Mouse (Mus musculus) lung, embryonic 15.5 days (tissue): Measurements from ENCODE around the gene Rsrc1. TPM values are rescaled to one million over a fixed set of nuclear protein-coding genes. Genes with fewer than 3 reads are reported as not detected.

ENCODE experiments used
- ATAC-seq: fragments of 200-750 bp; cut with Nextera tagmentation; 2 replicates; pipeline ENCODE4 v1.8.0; 2017; ENCODE audit warnings: moderate number of reproducible peaks, borderline replicate concordance; ENCODE audit not compliant: low FRiP score, low TSS enrichment; ENCODE audit errors: extremely low read depth
- H3K27ac ChIP-seq: fragments of 300-500 bp; sonication (generic); 2 replicates; pipeline ENCODE4 v1.5.1; 2015; ENCODE audit warnings: moderate library complexity, mild to moderate bottlenecking, inconsistent platforms
- H3K27me3 ChIP-seq: fragments of 300-500 bp; sonication (generic); 2 replicates; pipeline ENCODE4 v1.6.1; 2015; ENCODE audit warnings: inconsistent platforms
- H3K36me3 ChIP-seq: fragments of 300-500 bp; sonication (generic); 2 replicates; pipeline ENCODE4 v1.6.1; 2015; ENCODE audit warnings: inconsistent platforms
- H3K4me1 ChIP-seq: fragments of 300-500 bp; sonication (generic); 2 replicates; pipeline ENCODE4 v1.6.1; 2015; ENCODE audit warnings: inconsistent platforms
- H3K4me2 ChIP-seq: fragments of 300-500 bp; sonication (generic); 2 replicates; pipeline ENCODE4 v1.6.1; 2015; ENCODE audit warnings: inconsistent platforms, mild to moderate bottlenecking, moderate library complexity
- H3K4me3 ChIP-seq: fragments of 300-500 bp; sonication (generic); 2 replicates; pipeline ENCODE4 v1.5.1; 2015; ENCODE audit warnings: mild to moderate bottlenecking, inconsistent platforms
- H3K9ac ChIP-seq: fragments of 300-500 bp; sonication (generic); 2 replicates; pipeline ENCODE4 v1.6.1; 2015; ENCODE audit warnings: inconsistent platforms
- H3K9me3 ChIP-seq: fragments of 300-500 bp; sonication (generic); 2 replicates; pipeline ENCODE4 v1.6.1; 2016; ENCODE audit warnings: inconsistent platforms
- WGBS: fragments of 180-500 bp; shearing (Covaris S2); methylation state at CpG from one replicate; pipeline ENCODE4 v1.1.7; 2015; 5-methylcytosine and 5-hydroxymethylcytosine counted together
- polyA plus RNA-seq: library from polyadenylated mRNA; unstranded; fragments of >200 nt; fragmentation: Nextera tagmentation; extraction: Ambion mirVana; gene quantifications from 2 replicates; pipeline ENCODE4 v1.2.1, GENCODE M21; 2015

The Rsrc1 gene
- polyA plus RNA-seq, 1 experiment from 2014 or later = 29.5 TPM

DNA sequence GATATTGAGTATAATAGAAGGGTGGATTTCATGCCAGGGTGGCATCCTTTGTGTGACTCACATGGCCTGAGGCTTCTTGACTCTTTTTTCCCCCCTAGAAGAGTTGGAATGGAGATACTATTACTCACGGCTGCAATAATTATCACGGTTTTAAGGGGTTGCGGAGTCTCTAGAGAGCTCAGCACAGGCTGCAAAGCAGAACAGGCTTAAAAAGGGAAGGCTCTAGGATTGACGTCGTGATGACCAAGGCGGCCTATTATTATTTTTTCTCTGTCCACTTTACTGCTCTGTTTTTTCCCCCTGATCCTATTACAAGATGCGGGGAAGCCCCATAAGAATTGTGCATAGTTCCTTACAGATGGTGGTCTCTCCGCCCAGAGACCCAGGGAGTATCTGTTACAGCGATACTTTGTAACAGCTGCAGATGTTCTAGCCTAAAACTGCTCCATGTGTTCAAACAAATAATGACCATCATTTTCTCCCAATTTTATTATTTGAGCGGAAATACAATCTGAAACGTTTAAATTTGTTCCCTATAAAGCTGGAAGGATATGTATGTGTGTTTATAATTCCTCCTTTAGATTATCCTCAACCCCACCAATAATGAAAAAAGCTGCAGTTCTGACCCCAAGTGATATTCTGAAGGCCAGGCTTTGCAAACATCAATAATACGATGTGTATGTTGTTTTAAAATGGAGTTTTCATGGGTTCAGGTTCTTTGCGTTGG is 4.1 kb upstream of the Rsrc1 start:
- 9% methylated on average over 13 of the region's 13 CpGs for WGBS
- Histone ChIP-seq H3K4me2 (no peak overlapping the region), H3K36me3 (no peaks in the 10 kb centered on the region), H3K27me3 (peaks cover 92% of the 10 kb centered on the region), H3K4me1 (peaks cover 28% of the 10 kb centered on the region), H3K9me3 (no peaks in the 10 kb centered on the region), H3K27ac (no peak overlapping the region), H3K9ac (no peak overlapping the region), H3K4me3 (no peak overlapping the region)
- no peak for ATAC-seq

DNA sequence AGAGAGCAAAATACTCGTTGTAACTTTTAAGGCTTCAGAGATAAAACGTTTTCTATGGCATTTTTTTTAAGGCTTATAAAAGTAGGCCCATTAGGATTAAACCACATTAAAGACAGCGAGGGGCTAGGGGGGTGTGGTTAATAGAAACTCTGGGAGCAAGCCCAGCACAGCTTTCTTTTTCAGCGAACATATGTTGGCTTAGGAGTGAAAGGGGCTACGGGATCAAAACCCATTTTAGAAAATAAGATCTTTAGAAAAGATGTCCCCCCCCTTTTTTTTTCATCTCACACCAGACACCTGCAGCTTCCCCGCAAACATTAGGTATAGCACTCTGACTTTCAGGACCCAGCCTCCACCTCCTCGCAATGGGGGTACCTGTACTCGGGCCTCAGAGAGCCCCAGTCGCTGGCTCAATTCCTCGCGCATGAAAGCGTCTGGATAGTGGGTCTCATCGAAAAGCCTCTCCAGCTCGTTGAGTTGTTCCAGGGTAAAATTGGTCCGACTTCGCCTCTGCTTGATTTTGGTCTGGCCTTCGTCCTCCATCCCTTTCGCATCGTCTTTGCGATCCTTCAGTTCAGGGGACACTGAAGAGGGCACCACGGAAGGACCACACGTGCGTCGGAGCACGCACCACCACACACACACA is 3.3 kb upstream of the Rsrc1 start:
- H3K4me3 ChIP-seq = no peak overlapping the region
- H3K4me1 ChIP-seq = peaks cover 33% of the 10 kb centered on the region
- WGBS = 4% methylated on average over 25 of the region's 25 CpGs
- H3K9ac ChIP-seq = no peak overlapping the region
- no peak for ATAC-seq
- no peak overlapping the region for H3K27ac ChIP-seq
- H3K4me2 ChIP-seq = no peak overlapping the region
- H3K36me3 ChIP-seq = no peaks in the 10 kb centered on the region
- H3K9me3 ChIP-seq = no peaks in the 10 kb centered on the region
- H3K27me3 ChIP-seq = peaks cover 92% of the 10 kb centered on the region

DNA sequence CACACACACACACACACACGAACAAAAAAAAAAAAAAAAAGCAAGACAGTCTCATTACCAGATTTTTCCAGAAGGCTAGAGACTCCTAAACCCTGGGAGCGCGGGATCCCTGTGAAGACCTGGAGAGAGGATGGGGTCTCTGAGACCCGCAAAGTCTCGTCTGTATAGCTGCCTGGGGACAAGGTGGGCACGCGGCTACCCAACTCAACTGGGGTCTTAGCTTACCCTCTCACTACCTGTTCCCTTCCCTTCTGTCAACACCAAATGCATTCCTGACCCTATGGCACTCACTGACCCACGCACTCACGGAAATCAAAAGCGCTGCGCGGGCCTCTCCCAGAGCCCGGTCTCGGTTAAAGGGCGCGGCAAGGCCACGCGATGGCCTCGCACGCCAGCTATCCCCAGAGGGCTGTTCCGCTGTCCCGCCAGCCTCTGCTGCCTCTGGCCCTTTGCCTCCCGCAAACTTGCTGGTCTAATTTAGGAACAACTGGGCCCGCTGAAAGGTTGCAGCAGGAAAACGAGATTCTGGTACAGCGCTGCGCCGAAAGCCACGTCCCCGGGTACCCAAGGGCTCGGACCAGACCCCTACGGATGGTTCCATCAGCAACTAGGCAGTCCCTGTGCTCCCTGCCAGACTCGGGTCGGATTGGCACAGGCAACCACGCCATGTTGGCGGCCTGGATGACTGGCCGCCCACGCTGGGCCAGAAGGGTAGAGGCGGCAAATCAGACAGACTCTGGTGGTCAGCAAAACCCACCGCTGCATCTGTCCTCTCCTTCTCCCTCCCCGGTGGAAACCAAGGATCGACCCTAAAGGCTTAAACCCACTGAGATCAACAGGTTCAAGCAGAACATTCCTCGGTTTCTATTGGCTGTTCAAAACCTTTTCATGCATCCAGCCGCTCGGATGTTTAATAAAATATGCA is 2.5 kb upstream of the Rsrc1 start:
- Histone ChIP-seq H3K36me3 (no peaks in the 10 kb centered on the region), H3K27me3 (peaks cover 89% of the 10 kb centered on the region), H3K4me3 (no peak overlapping the region), H3K9ac (no peak overlapping the region), H3K27ac (no peak overlapping the region), H3K9me3 (no peaks in the 10 kb centered on the region), H3K4me1 (peaks cover 27% of the 10 kb centered on the region), H3K4me2 (0 out of 2 replicates have a peak overlapping the region, but pooled peaks have one; percentile 19)
- WGBS = 1% methylated on average over 44 of the region's 45 CpGs
- ATAC-seq = no peak

DNA sequence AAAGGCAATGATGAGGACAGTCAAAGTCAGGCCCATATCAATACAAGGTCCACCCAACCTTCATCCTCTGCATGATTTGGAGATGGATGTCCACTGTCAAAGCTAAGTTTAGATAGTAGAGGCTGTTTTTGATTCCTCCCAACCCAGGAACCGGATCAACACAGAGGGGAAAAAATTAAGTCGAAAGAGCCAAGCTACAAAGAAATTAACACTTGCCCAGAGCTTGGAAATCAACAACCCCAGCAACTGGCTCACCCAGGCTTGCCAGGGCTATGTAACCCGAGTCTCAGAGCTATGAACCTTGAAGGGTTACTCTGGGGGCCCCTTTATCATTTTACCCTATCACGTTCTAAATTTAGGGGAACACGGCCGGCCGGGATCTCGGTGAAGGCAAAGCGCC is 1.7 kb upstream of the Rsrc1 start:
- H3K4me2 ChIP-seq = no peak overlapping the region
- 4% methylated on average over 9 of the region's 9 CpGs for WGBS
- H3K27me3 ChIP-seq = peaks cover 88% of the 10 kb centered on the region
- no peaks in the 10 kb centered on the region for H3K9me3 ChIP-seq
- no peak overlapping the region for H3K27ac ChIP-seq
- no peak overlapping the region for H3K9ac ChIP-seq
- H3K4me1 ChIP-seq = peaks cover 26% of the 10 kb centered on the region
- no peaks in the 10 kb centered on the region for H3K36me3 ChIP-seq
- ATAC-seq = no peak
- H3K4me3 ChIP-seq = no peak overlapping the region

DNA sequence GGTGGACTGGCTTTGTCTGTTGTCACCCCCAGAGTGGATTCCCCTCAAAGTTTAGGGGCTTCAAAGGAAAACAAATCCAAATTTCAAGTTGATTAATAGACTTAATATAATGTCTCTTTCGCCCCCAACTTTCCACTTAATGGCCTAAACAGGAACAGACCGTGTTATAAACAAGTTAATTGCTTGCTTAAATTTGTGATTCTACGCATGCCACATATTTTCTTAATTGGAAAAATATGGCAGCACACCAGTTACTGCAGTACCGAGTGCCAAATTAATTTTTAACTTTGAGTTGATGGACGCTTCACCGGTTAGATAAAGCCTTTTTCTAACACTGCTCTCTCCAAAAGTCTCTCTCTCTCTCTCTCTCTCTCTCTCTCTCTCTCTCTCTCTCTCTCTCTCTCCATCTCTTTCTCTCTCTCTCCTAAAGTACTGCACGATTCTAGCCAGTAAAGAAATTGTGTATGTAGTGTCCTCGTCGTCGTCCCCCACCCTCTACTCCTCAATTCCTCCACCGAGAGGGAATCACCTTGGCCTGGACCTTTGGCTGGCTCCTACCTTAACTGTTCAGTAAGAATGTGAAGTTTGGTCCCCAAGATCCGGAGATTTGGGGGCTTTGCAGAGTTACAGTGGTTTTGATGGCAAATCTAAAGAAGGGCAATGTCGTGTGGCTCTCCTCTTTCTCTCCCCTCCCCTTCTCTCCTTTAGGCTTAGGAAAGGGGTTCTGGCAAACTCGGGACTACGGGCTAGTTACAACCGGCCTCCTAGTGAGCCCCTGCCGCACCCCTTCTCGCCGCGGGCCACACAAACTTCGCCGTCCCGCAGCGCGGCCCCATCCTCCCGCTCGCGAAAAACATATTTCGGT is 847 bp upstream of the Rsrc1 start:
- peaks cover 82% of the 10 kb centered on the region for H3K27me3 ChIP-seq
- H3K27ac ChIP-seq = no peak overlapping the region
- no peak for ATAC-seq
- 3% methylated on average over 29 of the region's 29 CpGs for WGBS
- peaks cover 26% of the 10 kb centered on the region for H3K4me1 ChIP-seq
- H3K4me3 ChIP-seq = peak overlapping the region; percentile 49
- no peaks in the 10 kb centered on the region for H3K9me3 ChIP-seq
- no peak overlapping the region for H3K9ac ChIP-seq
- peak overlapping the region; percentile 89 for H3K4me2 ChIP-seq
- no peaks in the 10 kb centered on the region for H3K36me3 ChIP-seq

DNA sequence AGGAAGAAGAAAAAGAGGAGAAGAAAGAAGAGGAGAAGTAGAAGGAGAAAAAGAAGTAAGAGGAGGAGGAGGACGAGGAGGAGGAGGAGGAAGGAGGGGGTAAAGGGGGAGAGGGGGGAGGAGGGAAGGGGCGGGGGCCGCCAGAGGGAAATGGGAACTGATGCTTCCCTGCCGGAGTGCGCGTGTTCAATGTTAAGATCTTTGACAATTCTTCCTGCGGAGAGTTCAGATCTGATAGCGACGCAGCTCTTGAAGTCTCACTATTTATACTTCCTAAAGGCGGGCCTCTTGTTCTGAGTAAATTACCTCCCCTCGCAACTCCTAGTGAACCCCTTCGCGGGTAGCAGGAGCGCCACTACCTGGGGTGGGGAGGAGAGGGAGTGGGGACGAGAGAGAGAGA is 516 bp downstream of the Rsrc1 start, which contains the start of gene Shox2:
Shox2 (minus strand) TSS at position 66 of the 400 bp plus-strand sequence.
- Histone ChIP-seq H3K4me3 (peak within 1 kb of the TSS; percentile 49), H3K4me2 (peak within 1 kb of the TSS; percentile 89), H3K27me3 (peaks cover 76% of the 10 kb centered on the region), H3K9me3 (no peaks in the 10 kb centered on the region), H3K4me1 (peaks cover 30% of the 10 kb centered on the region), H3K9ac (peak within 1 kb of the TSS; percentile 24; the same call in 1 of the 2 replicates), H3K36me3 (no peaks in the 10 kb centered on the region), H3K27ac (no peak within 1 kb of the TSS)
- no peak for ATAC-seq
- WGBS = 0% methylated on average over 15 of the region's 15 CpGs

DNA sequence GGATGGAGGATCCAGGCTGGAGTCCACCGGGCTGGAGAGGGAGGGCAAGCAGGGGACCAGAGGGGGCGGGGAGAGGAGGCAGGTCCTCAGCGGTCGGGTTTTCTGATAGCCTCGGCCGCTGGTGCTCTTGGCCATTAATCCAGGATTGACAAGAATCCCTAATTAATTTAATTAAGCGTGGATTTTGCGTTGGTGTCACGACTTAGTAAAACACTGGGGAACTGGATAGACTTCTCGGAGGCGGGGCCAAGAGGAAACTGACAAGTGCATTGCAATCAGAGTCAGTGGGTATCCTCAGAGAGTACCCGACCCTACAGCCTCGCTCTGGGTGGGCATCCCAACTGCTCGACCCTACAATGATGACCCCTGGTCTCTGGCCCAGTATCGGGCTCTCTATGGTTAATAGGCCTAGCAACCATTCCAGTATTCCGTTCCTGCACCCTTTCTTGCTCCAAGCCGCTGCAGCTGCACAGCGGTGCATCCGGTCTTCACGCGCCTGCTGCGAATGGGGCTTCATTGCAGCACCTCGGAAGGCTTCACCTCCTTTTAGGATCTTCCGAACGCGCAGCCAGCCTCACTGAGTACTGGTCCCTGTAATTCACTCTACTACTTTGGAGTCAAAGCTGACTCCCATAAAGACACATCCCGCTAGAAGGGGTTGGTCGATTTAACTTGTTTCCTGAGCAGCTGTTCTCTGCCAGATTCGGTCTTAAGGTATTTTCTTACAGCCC is 1.2 kb downstream of the Rsrc1 start:
- Histone ChIP-seq H3K27me3 (peaks cover 69% of the 10 kb centered on the region), H3K27ac (no peak overlapping the region), H3K9ac (no peak overlapping the region), H3K36me3 (no peaks in the 10 kb centered on the region), H3K9me3 (no peaks in the 10 kb centered on the region), H3K4me1 (peaks cover 31% of the 10 kb centered on the region), H3K4me3 (peak overlapping the region; percentile 16; the same call in 1 of the 2 replicates), H3K4me2 (peak overlapping the region; percentile 89)
- ATAC-seq = no peak
- WGBS = under 1% methylated on average over 29 of the region's 29 CpGs

DNA sequence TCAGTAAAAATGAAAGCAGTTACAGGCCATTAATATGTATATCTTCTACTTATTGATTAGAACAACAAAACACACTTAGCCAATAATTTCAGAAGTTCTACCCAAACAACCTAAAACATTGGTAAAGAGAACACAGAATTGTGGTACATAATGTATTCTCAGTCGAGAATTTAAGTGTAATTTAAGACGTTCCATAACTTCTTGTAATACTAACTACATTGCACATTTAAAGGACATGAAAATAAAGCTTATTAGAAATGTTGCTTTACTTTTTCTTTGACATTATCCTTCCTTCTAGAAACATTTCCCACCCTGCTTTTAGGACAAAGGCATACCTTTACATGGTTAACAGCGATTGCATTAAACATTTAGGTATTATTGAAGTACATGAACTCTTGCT is 2.3 kb downstream of the Rsrc1 start:
- Histone ChIP-seq H3K27me3 (peaks cover 58% of the 10 kb centered on the region), H3K27ac (no peak overlapping the region), H3K4me2 (no peak overlapping the region), H3K9me3 (no peaks in the 10 kb centered on the region), H3K4me3 (no peak overlapping the region), H3K36me3 (no peaks in the 10 kb centered on the region), H3K4me1 (peaks cover 31% of the 10 kb centered on the region), H3K9ac (no peak overlapping the region)
- ATAC-seq = no peak
- WGBS = 15% methylated on average over 3 of the region's 3 CpGs

DNA sequence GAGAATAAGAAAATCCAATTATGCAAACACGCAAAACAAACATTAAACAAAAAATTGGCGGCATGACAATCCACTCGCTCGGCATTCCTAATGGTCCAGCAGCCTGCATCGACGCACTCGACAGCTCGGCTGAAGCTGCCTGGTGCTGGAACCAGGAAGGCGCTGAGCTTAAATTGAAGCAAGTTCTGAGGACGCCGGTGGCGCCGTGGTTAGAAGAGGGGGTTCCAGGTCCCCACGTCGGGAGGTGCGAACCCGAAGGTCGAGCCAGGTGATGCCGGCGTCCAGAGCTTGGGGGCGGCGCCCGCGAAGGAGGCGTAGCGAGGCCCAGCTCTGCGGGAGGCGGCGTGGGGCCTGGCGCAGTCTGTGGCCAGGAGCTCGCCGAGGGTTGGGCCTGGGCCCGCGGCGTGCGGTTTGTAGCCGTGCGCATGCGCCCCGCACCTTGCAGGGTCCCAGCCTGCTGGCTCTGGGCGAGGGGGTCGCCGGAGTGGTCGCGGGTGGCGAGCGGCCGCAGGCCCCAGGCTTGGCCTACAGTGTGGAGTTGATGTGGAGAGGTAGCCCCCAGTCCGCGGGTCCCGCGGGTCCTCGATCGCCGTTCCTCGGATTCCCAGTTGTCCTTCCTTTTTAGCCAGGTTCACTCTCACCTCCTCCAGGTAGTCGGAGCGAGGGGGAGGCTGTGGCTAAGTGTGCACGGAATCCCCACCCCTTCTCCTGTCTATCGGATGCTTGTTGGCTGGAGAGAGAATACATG is 4.5 kb downstream of the Rsrc1 start:
- ATAC-seq = peak; percentile 89
- WGBS = under 1% methylated on average over 60 of the region's 60 CpGs

DNA sequence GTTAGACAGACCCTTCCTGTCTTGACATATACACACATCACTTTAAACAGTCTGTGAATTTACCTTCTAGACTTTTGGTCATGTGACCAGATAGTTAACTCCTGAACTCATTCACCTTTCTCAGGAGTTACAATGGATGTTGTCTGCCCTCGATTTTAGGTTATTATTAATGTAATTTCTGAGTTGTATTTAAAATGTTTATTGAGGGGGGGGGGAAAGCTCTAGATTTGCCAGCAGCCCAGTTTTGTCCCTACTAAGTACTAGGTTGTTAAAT is 5.0 kb downstream of the Rsrc1 start:
- Histone ChIP-seq H3K9ac (peak overlapping the region; percentile 76), H3K36me3 (no peaks in the 10 kb centered on the region), H3K27me3 (peaks cover 31% of the 10 kb centered on the region), H3K4me3 (peak overlapping the region; percentile 73), H3K27ac (no peak overlapping the region), H3K9me3 (no peaks in the 10 kb centered on the region), H3K4me1 (peaks cover 17% of the 10 kb centered on the region), H3K4me2 (peak overlapping the region; percentile 73)
- no peak for ATAC-seq
- WGBS = 3% methylated on average over 1 of the region's 1 CpGs

More for the DNA sequence above, 4.5 kb downstream of the Rsrc1 start:
- peak overlapping the region; percentile 76 for H3K9ac ChIP-seq
- peak overlapping the region; percentile 71 for H3K27ac ChIP-seq
- peak overlapping the region; percentile 73 for H3K4me2 ChIP-seq
- H3K27me3 ChIP-seq = peaks cover 36% of the 10 kb centered on the region
- H3K4me1 ChIP-seq = peaks cover 22% of the 10 kb centered on the region
- no peaks in the 10 kb centered on the region for H3K36me3 ChIP-seq
- H3K9me3 ChIP-seq = no peaks in the 10 kb centered on the region
- peak overlapping the region; percentile 73 for H3K4me3 ChIP-seq
